Mouse (Mus musculus): ENCODE data around the gene Asb16. TPM values are rescaled to one million over a fixed set of nuclear protein-coding genes. Genes with fewer than 3 reads are reported as not detected.

Gene Asb16
- polyA plus RNA-seq (2015; fragmentation: Nextera tagmentation; extraction: Ambion mirVana): 1.6 and 2.5 TPM in 2 replicates

GRCm38 (mm10) chr11:102268520-102269244 is at the start of gene Asb16:
TSS of gene Asb16 (plus strand) at chr11:102268743.

GRCm38 (mm10) chr11:102230006-102230741 is 38.4 kb upstream of the Asb16 start, which contains the start of gene Hdac5:
TSS of gene Hdac5 (minus strand) at chr11:102230166.

GRCm38 (mm10) chr11:102248630-102249230 is 19.8 kb upstream of the Asb16 start, which contains the start of gene BC030867:
TSS of gene BC030867 (plus strand) at chr11:102248882.

GRCm38 (mm10) chr11:102284501-102285094 is 16.1 kb downstream of the Asb16 start, which contains the start of gene Tmub2:
TSS of gene Tmub2 (plus strand) at chr11:102284931.

GRCm38 (mm10) chr11:102296491-102297472 is 28.2 kb downstream of the Asb16 start, which contains the start of gene Atxn7l3:
TSS of gene Atxn7l3 (minus strand) at chr11:102296631.

GRCm38 (mm10) chr11:102319410-102319792 is 50.9 kb downstream of the Asb16 start, which contains the start of gene Ubtf:
TSS of gene Ubtf (minus strand) at chr11:102319742.

Small RNA genes lying within 50 kb of the gene (microRNA-seq; reads per million reads assigned to microRNA genes)
- gene Mir8101: 0.21 to 0.41 reads per million in 2 experiments

Other genes with a start within 250 kb of the Asb16 start
- 19.7 and 22.6 TPM in 2 replicates for gene Mpp3, start 240.3 kb upstream of the Asb16 start, polyA plus RNA-seq (2015; fragmentation: Nextera tagmentation; extraction: Ambion mirVana)
- gene Cd300lg, start 227.2 kb upstream of the Asb16 start, polyA plus RNA-seq (2015; fragmentation: Nextera tagmentation; extraction: Ambion mirVana): 13.1 and 19.0 TPM in 2 replicates
- gene Mpp2, start 180.2 kb upstream of the Asb16 start, polyA plus RNA-seq (2015; fragmentation: Nextera tagmentation; extraction: Ambion mirVana): 0.85 and 0.99 TPM in 2 replicates
- not detected in 2 replicates for gene Ppy, start 167.4 kb upstream of the Asb16 start, polyA plus RNA-seq (2015; fragmentation: Nextera tagmentation; extraction: Ambion mirVana)
- gene Pyy, start 160.9 kb upstream of the Asb16 start, polyA plus RNA-seq (2015; fragmentation: Nextera tagmentation; extraction: Ambion mirVana): not detected in 2 replicates
- not detected in 2 replicates for gene Nags, start 123.2 kb upstream of the Asb16 start, polyA plus RNA-seq (2015; fragmentation: Nextera tagmentation; extraction: Ambion mirVana)
- 17.9 and 19.3 TPM in 2 replicates for gene Tmem101, start 112.3 kb upstream of the Asb16 start, polyA plus RNA-seq (2015; fragmentation: Nextera tagmentation; extraction: Ambion mirVana)
- 91.9 and 96.3 TPM in 2 replicates for gene Lsm12, start 83.4 kb upstream of the Asb16 start, polyA plus RNA-seq (2015; fragmentation: Nextera tagmentation; extraction: Ambion mirVana)
- 13.2 and 16.3 TPM in 2 replicates for gene G6pc3, start 79.1 kb upstream of the Asb16 start, polyA plus RNA-seq (2015; fragmentation: Nextera tagmentation; extraction: Ambion mirVana)
- 51.9 and 58.9 TPM in 2 replicates for gene Hdac5, start 38.6 kb upstream of the Asb16 start, polyA plus RNA-seq (2015; fragmentation: Nextera tagmentation; extraction: Ambion mirVana)
- gene BC030867, start 19.9 kb upstream of the Asb16 start, polyA plus RNA-seq (2015; fragmentation: Nextera tagmentation; extraction: Ambion mirVana): 1.8 and 2.6 TPM in 2 replicates
- 26.3 and 27.0 TPM in 2 replicates for gene Tmub2, start 16.2 kb downstream of the Asb16 start, polyA plus RNA-seq (2015; fragmentation: Nextera tagmentation; extraction: Ambion mirVana)
- 5.4 and 6.3 TPM in 2 replicates for gene Atxn7l3, start 27.9 kb downstream of the Asb16 start, polyA plus RNA-seq (2015; fragmentation: Nextera tagmentation; extraction: Ambion mirVana)
- 40.6 and 45.3 TPM in 2 replicates for gene Ubtf, start 51.0 kb downstream of the Asb16 start, polyA plus RNA-seq (2015; fragmentation: Nextera tagmentation; extraction: Ambion mirVana)
- 1.1 TPM in 2 replicates for gene Slc4a1, start 97.5 kb downstream of the Asb16 start, polyA plus RNA-seq (2015; fragmentation: Nextera tagmentation; extraction: Ambion mirVana)
- 1.3 TPM in 2 replicates for gene Rundc3a, start 124.7 kb downstream of the Asb16 start, polyA plus RNA-seq (2015; fragmentation: Nextera tagmentation; extraction: Ambion mirVana)
- 102 and 117 TPM in 2 replicates for gene Slc25a39, start 139.2 kb downstream of the Asb16 start, polyA plus RNA-seq (2015; fragmentation: Nextera tagmentation; extraction: Ambion mirVana)
- 149 and 170 TPM in 2 replicates for gene Grn, start 161.6 kb downstream of the Asb16 start, polyA plus RNA-seq (2015; fragmentation: Nextera tagmentation; extraction: Ambion mirVana)
- 4.9 and 7.7 TPM in 2 replicates for gene Fam171a2, start 178.9 kb downstream of the Asb16 start, polyA plus RNA-seq (2015; fragmentation: Nextera tagmentation; extraction: Ambion mirVana)
- 7.5 and 8.0 TPM in 2 replicates for gene Itga2b, start 201.4 kb downstream of the Asb16 start, polyA plus RNA-seq (2015; fragmentation: Nextera tagmentation; extraction: Ambion mirVana)